Mouse (Mus musculus): ENCODE results near the gene Camk1d. TPM values are rescaled to one million over a fixed set of nuclear protein-coding genes. Genes with fewer than 3 reads are reported as not detected.
"Not testable (repeated sequence)": the region's sequence is repeated elsewhere in the genome, so short reads cannot be mapped to it uniquely, and the experiment has no call there.

Gene Camk1d
- total and polyA plus RNA-seq, 2 experiments: 17.0 to 47.7 TPM

GRCm38 (mm10) chr2:5553264-5553663 lies 161.1 kb downstream of the Camk1d start:
- Histone ChIP-seq H3K27ac (replicated peaks; ENCODE audit: insufficient read depth, low read depth, low read length) (no peak overlapping the region), H3K4me3 (ENCODE audit: insufficient read depth, low read depth, low read length) (no peak overlapping the region)
- 87% methylated on average over 3 of the region's 3 CpGs for WGBS

GRCm38 (mm10) chr2:5551758-5552255 lies 162.5 kb downstream of the Camk1d start:
- no peak for TF ChIP-seq POLR2A (IDR thresholded peaks at IDR 0.05; ENCODE audit: extremely low read depth, insufficient read depth, low read length)
- no peak for TF ChIP-seq CTCF (IDR thresholded peaks at IDR 0.05; ENCODE audit: low read depth, low read length)
- Histone ChIP-seq H3K79me2 (ENCODE audit: control insufficient read depth, insufficient read depth, low read length) (no peaks in the 10 kb centered on the region), H3K27me3 (ENCODE audit: control insufficient read depth, insufficient read depth, low read length) (no peaks in the 10 kb centered on the region), H3K9ac (ENCODE audit: low read depth, low read length) (no peak overlapping the region), H3K27ac (replicated peaks; ENCODE audit: insufficient read depth, low read depth, low read length) (no peak overlapping the region), H3K4me3 (ENCODE audit: insufficient read depth, low read depth, low read length) (no peak overlapping the region), H3K4me1 (ENCODE audit: control insufficient read depth, insufficient read depth, low read length) (peaks cover 14% of the 10 kb centered on the region), H3K36me3 (ENCODE audit: control insufficient read depth, insufficient read depth, low read length) (peaks cover 4% of the 10 kb centered on the region; the same call in 1 of the 2 replicates)
- DNase-seq (ENCODE audit: extremely low read depth, low read depth, low spot score): no peak
- whole genome bisulfite sequencing: 94% methylated on average over 5 of the region's 5 CpGs

More at GRCm38 (mm10) chr2:5553264-5553663, 161.1 kb downstream of the Camk1d start:
- H3K9ac ChIP-seq (ENCODE audit: low read depth, low read length): no peak overlapping the region
- no peak for TF ChIP-seq POLR2A (IDR thresholded peaks at IDR 0.05; ENCODE audit: extremely low read depth, insufficient read depth, low read length)
- TF ChIP-seq CTCF (IDR thresholded peaks at IDR 0.05; ENCODE audit: low read depth, low read length): no peak
- no peaks in the 10 kb centered on the region for H3K79me2 ChIP-seq (ENCODE audit: control insufficient read depth, insufficient read depth, low read length)
- peaks cover 4% of the 10 kb centered on the region; the same call in 1 of the 2 replicates for H3K36me3 ChIP-seq (ENCODE audit: control insufficient read depth, insufficient read depth, low read length)
- no peaks in the 10 kb centered on the region for H3K27me3 ChIP-seq (ENCODE audit: control insufficient read depth, insufficient read depth, low read length)
- H3K4me1 ChIP-seq (ENCODE audit: control insufficient read depth, insufficient read depth, low read length): peaks cover 14% of the 10 kb centered on the region
- no peak for DNase-seq (ENCODE audit: extremely low read depth, low read depth, low spot score)

GRCm38 (mm10) chr2:5549334-5549733 lies 165.0 kb downstream of the Camk1d start:
- no peaks in the 10 kb centered on the region for H3K27me3 ChIP-seq (ENCODE audit: control insufficient read depth, insufficient read depth, low read length)
- WGBS: 26% methylated on average over 2 of the region's 2 CpGs
- no peak overlapping the region for H3K9ac ChIP-seq (ENCODE audit: low read depth, low read length)

GRCm38 (mm10) chr2:5548872-5549271 lies 165.4 kb downstream of the Camk1d start:
- Histone ChIP-seq H3K9ac (ENCODE audit: low read depth, low read length) (no peak overlapping the region), H3K27me3 (ENCODE audit: control insufficient read depth, insufficient read depth, low read length) (no peaks in the 10 kb centered on the region), H3K79me2 (ENCODE audit: control insufficient read depth, insufficient read depth, low read length) (no peaks in the 10 kb centered on the region), H3K4me3 (ENCODE audit: insufficient read depth, low read depth, low read length) (no peak overlapping the region), H3K36me3 (ENCODE audit: control insufficient read depth, insufficient read depth, low read length) (peaks cover under 1% of the 10 kb centered on the region; the same call in 1 of the 2 replicates), H3K4me1 (ENCODE audit: control insufficient read depth, insufficient read depth, low read length) (peaks cover 14% of the 10 kb centered on the region), H3K27ac (replicated peaks; ENCODE audit: insufficient read depth, low read depth, low read length) (no peak overlapping the region)
- no peak for DNase-seq (ENCODE audit: extremely low read depth, low read depth, low spot score)
- no peak for TF ChIP-seq CTCF (IDR thresholded peaks at IDR 0.05; ENCODE audit: low read depth, low read length)
- no peak for TF ChIP-seq POLR2A (IDR thresholded peaks at IDR 0.05; ENCODE audit: extremely low read depth, insufficient read depth, low read length)
- 79% methylated on average over 4 of the region's 4 CpGs for whole genome bisulfite sequencing

More at GRCm38 (mm10) chr2:5549334-5549733, 165.0 kb downstream of the Camk1d start:
- TF ChIP-seq CTCF (IDR thresholded peaks at IDR 0.05; ENCODE audit: low read depth, low read length) (no peak), POLR2A (IDR thresholded peaks at IDR 0.05; ENCODE audit: extremely low read depth, insufficient read depth, low read length) (no peak)
- Histone ChIP-seq H3K4me3 (ENCODE audit: insufficient read depth, low read depth, low read length) (no peak overlapping the region), H3K79me2 (ENCODE audit: control insufficient read depth, insufficient read depth, low read length) (no peaks in the 10 kb centered on the region), H3K4me1 (ENCODE audit: control insufficient read depth, insufficient read depth, low read length) (peaks cover 14% of the 10 kb centered on the region), H3K36me3 (ENCODE audit: control insufficient read depth, insufficient read depth, low read length) (peaks cover 4% of the 10 kb centered on the region; the same call in 1 of the 2 replicates), H3K27ac (replicated peaks; ENCODE audit: insufficient read depth, low read depth, low read length) (no peak overlapping the region)
- DNase-seq (ENCODE audit: extremely low read depth, low read depth, low spot score): peak; percentile 94

GRCm38 (mm10) chr2:5540870-5541269 lies 173.4 kb downstream of the Camk1d start:
- Histone ChIP-seq H3K9ac (ENCODE audit: low read depth, low read length) (no peak overlapping the region), H3K27ac (replicated peaks; ENCODE audit: insufficient read depth, low read depth, low read length) (no peak overlapping the region), H3K27me3 (ENCODE audit: control insufficient read depth, insufficient read depth, low read length) (no peaks in the 10 kb centered on the region), H3K36me3 (ENCODE audit: control insufficient read depth, insufficient read depth, low read length) (no peaks in the 10 kb centered on the region), H3K4me3 (ENCODE audit: insufficient read depth, low read depth, low read length) (no peak overlapping the region), H3K4me1 (ENCODE audit: control insufficient read depth, insufficient read depth, low read length) (no peaks in the 10 kb centered on the region), H3K79me2 (ENCODE audit: control insufficient read depth, insufficient read depth, low read length) (no peaks in the 10 kb centered on the region; the same call in 1 of the 2 replicates)
- no peak for TF ChIP-seq POLR2A (IDR thresholded peaks at IDR 0.05; ENCODE audit: extremely low read depth, insufficient read depth, low read length)
- TF ChIP-seq CTCF (IDR thresholded peaks at IDR 0.05; ENCODE audit: low read depth, low read length): no peak
- 90% methylated on average over 3 of the region's 3 CpGs for WGBS
- no peak for DNase-seq (ENCODE audit: extremely low read depth, low read depth, low spot score)

DNA sequence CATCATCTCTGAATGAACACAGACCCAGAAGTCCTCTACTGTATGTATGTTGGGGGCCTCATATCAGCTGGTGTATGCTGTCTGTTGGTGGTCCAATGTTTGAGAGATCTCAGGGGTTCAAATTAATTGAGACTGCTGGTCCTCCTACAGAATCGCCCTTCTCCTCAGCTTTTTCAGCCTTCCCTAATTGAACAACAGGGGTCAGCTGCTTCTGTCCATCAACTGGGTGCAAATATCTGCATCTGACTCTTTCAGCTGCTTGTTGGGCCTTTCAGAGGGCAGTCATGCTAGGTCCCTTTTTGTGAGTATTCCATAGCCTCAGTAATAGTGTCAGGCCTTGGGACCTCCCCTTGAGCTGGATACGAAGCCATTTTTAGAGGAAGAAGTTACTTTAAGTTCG lies 174.4 kb downstream of the Camk1d start:
- H3K27ac ChIP-seq (replicated peaks; ENCODE audit: insufficient read depth, low read depth, low read length); H3K4me1 ChIP-seq (ENCODE audit: control insufficient read depth, insufficient read depth, low read length); H3K79me2 ChIP-seq (ENCODE audit: control insufficient read depth, insufficient read depth, low read length); H3K36me3 ChIP-seq (ENCODE audit: control insufficient read depth, insufficient read depth, low read length); H3K9ac ChIP-seq (ENCODE audit: low read depth, low read length); DNase-seq (ENCODE audit: extremely low read depth, low read depth, low spot score); H3K4me3 ChIP-seq (ENCODE audit: insufficient read depth, low read depth, low read length); H3K27me3 ChIP-seq (ENCODE audit: control insufficient read depth, insufficient read depth, low read length): not testable (repeated sequence)
- WGBS: 86% methylated on average over 3 of the region's 3 CpGs
